Mouse (Mus musculus) naive thymus-derived CD4-positive, alpha-beta T cell, adult 2 months (primary cell): ENCODE results near the gene Ntn1.

Experiments
- DNase-seq: peaks from one replicate; pipeline ENCODE4 v3.0.0-alpha.2; 2011; ENCODE audit warnings: low read depth

Gene Ntn1

DNA sequence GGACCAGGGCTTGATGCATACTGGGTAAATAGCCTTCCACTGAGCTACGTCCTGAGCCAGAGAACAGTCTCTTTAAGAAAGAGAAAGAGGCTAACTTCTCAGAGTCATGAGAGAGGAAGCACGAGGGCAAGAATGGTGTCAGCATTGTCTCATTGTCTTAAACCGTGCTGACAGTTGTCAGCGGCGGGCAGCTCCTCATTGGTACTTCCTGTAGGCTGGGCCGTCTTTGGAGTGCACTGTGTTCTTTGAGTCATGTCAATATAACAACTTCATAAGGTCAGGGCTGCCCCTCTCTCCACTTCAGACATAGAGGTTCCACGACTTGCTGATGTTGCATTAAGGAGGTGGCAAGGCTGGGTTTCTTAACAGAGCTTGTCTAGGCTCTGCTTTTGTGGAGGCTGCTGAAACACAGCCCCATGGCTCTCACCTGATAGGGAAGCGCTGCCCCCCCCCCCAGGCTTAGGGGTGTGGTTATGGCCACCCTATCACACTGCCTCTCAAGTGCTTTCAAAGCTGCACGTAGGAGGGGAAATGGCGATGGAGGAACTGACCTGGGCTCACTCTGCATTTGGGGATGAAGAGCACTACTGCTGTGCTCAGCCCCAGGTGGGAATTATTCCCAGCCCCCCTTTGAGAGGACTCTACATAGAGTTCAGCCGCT, 6.8 kb upstream of the Ntn1 start:
- peak; percentile 47 for DNase-seq

DNA sequence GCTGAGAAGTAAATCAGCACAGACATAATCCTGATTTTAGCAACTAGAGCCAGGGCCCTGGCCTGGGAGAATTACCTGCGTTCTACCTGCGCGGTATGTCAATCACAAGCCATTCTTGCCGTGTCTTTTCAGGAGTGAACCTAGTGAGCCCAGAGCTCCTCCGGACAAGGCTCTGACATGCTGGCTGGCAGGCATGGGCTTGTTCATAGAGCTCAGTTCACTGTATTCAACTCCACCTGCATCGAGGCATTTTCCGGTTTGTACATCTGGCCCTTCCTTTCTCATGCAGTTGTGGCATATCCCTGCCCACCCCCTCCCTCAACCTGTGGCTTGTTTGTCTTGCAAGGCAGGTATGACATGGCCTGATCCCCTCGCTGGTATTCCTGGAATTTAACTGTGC, 5.0 kb upstream of the Ntn1 start:
- no peak for DNase-seq

DNA sequence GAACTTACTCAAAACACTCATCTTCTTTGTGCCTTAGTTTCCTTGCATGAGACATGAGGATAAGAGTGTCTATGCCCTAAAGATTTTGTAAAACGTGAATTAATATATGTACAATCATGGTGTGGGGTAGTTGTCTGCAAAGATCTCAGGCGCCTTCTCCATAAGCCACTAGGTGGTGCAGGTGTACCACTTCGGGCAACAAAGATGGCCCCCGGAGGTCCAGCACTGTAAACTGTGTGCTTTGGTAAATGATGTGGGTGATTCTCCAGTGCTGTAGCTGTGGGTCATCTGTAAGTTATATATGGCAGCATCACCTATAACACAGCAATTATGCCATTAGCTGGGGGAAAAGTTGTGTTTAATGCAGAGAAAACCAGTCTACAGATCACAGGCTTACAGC, 3.6 kb upstream of the Ntn1 start:
- DNase-seq = peak; percentile 69

DNA sequence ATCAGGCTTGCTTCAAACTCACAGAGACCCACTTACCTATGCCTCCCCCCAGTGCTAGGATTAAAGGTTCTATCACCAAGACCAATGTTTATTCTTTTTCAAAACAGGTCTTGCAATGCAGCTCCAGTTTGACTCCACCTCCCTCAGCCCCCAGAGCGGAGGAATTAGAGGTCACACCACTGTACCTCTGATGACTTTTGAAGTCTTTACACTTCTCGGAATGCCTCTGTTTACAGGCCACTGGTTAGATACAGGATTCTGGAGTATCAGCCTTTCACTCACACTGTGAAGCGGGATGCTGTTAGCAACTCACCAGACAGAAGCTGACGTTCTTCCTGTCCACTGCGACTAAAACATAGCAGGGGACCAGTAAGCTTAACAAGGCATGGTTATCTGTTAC, 805 bp upstream of the Ntn1 start:
- DNase-seq = no peak

DNA sequence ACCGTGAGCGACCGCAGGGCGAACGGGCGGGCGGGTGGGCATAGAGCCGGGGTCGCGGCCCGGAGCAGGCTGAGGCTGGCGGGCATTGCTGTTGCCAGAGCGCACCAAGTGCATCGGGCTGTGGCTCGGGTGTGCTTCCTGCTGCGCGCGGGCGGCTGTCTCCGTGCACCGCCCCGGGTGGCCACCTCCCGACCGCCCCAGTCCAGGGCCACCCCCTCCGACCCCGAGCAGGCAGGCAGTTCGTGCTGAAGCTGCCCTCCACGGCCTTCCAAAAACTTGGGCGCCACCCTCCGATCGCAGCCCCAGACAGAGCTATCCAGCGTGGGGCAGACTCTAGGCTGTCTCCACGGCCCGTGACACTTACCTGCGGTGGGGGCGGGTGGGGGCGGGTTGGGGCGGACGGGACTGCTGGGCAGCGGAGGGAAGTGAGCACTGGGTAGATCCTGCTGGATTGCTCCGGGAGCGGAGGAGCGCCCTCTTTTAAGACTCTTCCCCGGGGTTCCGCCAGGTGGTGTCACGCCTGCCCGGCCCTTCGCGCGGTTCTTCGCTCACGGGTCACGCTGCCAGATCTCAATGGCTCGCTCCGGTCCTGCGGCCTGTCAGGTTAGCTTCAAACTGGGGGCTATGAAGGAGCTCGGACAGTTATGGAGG, 477 bp downstream of the Ntn1 start:
- DNase-seq = no peak

DNA sequence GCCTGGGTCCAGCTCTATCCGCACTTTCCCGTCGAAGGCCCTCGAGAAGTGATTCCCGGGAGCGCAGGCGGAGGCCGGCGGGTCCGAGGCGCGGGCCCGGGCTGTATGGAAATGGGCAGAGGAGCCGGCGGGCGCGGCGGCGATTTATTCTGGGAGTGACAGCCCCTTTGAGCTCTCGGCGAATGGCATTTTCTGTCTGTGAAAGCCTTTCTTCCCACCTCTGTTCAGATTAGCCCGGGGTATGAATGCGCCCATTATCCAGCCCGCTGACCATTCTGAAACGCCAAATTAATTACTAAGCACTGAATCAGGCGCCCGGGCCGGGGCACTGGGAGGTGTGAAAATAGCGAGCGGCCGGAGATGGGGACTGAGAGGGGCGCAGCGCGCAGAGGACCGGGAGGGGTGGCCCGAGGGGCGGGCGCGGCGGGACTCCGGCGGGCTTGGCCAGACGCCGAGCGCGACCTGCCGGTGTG, 1.0 kb downstream of the Ntn1 start:
- no peak for DNase-seq

DNA sequence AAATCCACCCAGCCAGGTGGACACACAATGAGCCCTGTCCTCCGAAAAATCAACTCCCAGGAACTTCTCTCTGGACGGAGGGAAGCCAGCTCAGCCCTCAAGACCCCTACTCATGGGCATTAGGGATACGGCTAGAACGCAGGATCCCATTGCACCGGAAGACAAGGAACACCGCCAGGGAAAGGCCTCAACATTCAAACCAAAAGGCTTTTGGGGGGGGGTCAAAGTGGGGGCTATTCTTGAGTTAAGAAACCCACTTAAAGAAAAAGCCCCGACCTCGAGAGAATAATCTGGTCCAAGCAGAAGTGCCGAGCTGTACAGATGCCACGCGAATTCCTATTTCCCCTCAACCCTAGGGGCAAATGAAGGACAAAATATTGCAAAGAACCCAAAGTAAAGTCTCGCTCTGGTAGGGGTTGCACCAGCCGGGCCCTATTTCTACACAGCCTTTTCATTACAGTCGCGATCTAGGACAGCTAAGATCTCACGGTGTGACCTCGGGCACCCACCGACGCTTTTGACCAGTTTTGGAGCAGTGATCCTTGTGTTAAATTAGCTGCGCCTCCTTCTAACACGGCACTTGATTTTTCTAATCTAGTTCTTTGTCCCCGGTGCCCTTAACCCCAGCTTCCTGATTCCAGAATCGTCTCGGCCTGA, 1.6 kb downstream of the Ntn1 start:
- no peak for DNase-seq

DNA sequence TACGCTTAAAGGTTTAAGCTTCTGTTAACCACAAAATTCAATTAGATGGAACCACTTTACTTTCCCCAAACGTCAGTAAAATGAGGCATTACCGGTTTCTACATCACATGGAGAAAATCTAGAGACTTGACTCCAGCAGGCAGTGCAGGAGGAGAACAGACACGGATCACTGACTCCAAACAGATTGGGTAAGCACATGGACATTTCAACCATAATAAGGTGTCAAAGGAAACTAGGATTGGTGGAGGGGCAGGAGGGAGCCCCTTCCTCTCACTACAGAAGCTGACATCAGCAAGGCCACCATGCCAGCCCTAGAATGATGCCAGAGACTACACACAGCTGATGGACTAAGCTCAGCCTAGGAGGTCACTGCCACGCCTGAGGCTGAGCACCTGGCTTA, 5.1 kb downstream of the Ntn1 start:
- no peak for DNase-seq

DNA sequence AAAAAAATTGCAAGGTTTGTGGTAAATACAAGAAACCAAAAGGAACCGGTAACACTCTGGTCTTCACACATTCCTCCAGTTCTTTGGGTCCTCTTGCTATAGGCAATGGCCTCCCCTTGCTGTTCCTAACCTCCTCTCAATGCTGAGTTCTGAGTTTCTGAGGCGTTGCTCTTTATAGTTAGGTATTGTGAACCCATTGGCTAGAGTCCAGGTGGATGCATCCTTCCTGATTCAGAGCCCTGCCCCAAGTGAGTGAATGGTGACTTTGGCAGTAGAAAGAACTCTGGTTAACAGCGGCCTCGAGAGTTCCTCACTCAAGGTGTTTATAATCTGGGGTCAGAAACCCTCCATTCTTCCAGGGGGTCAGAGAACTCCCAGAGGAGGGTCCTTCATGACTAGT, 5.9 kb downstream of the Ntn1 start:
- no peak for DNase-seq

DNA sequence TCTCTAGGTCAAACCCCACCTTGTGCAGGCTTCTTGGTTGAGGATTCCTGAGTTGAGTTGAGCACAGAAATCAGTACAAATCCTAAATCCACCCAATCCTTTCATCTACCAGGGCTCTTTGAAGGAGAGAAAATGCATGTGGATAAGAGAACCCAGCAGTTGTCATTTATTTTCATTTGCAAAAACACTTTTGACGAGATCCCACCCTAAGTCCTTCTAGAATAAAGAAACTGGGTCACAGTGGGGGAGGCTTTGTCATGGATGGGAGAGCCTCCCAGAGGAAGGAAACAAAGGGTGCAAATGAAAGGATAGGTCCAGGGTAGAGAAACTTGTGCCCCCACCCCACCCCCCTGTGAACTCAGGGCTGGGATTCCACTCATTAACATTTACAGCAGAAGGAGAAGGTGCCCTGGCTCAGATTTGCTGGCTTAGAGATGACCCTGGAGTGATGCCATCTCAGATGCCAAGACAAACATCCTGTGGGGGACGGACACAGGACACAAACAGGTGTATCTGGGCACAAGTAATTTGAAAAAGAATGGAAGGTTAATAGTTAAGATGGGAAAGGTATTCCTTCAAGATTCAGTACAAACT, 6.6 kb downstream of the Ntn1 start:
- no peak for DNase-seq

DNA sequence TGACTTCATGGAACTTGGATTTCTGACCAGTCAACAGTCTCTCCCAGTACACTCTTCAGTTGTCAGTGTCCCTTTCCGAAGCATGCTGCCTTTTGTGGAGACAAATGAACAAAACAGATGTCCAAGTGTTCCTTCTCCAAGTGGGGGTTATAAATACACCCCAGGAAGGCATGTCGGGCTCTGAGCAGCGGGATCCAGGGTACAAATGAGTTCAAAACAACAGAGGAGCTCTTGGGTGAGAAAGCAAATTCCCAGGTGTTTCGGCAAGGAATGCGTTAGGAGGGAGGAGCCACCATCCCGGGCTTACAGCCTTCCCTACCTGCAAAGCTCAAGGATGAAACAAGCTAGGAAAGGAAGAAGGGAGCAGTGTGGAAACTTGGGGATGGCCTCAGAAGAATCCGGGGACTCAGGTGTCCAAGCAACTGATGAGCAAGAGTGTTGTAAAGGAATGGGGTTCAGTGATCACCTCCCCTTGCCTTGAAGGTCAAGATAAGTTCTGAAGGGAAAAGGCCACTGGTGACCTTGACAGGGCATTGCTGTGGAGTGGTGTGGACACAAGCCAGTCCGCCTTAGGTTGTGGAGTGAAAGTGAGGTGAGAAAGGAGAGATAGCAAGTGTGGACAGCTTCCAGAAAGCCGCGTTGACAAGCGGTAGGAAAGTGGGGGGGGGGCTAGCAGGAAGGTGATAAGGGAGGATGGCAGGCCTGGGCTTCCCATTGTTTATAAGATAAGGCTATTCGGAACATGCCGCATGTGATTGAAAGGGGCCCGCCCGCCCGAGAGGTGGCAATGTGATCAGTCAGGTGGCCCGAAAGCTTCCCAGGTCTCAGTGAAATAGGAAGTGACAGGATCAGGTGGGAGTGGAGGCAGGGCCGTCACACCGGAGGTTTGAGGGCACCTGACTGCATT, 10.0 kb downstream of the Ntn1 start:
- DNase-seq = no peak

DNA sequence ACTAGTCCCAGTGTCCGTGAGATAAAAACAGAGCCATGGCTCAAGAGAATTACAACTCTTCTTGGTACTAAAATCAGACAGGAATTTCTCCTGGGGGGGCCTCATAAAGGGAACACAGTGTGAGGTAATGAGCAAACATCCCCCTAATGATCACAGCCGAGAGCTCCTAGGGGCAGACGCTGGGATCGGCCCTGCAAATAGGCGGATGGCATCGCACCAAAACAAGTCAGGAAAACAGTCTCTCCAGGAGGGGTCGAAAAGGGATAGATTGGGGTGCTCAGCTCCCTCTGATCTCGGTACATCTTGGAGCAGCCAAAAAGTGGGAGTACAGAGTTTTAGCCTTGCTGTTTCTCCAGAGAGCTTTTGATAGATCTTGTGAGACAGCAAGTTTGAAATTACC, 11.0 kb downstream of the Ntn1 start:
- no peak for DNase-seq

DNA sequence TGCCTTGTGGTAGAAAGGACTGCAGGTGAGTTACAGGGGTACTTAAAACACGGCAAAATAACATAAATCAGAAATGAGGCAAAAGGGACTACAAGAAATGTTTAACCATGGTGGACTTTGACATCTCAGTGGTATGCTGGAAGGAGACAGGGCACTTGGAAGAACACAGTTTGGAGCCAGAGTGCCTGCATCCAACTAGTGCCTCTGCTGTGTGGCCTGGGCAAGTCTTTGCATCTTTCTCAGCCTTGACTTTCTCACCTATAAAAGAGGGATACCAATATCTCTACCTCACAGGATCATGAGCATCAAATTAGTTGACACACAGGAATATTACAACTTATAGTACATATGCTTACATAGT, 12.0 kb downstream of the Ntn1 start:
- DNase-seq = no peak

DNA sequence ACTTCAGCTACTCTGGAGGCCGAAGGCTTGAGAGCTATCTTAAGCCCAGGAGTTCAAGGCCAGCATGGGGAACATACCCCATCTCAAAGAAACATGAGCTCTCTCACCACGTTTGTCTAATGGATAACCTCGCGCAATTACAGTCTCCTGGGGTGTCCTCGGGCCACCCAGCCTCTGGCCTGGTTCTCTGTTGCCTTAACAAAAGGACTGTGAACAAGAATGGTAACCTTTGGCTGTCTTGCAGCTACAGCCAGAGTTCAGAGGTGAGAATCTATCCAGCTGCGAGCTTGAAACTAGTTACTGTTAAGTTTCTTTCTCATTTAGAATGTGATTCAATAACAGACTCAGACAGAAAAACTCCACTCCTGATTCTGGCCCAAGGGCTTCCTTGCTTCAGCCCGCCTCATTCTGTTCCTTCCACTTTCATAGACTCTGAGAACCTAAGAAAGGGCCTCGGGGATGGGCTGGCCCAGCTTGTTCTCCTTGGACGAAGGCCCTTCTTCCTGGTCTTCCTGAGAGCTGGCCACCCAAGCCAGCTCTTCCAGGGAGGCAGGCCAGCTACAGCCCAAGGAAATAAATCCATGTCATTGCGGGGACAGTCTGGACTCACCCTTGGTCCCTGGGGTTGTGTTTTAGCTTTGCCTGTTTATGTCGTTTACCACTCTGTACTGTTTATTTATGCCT, 12.5 kb downstream of the Ntn1 start:
- DNase-seq = no peak

DNA sequence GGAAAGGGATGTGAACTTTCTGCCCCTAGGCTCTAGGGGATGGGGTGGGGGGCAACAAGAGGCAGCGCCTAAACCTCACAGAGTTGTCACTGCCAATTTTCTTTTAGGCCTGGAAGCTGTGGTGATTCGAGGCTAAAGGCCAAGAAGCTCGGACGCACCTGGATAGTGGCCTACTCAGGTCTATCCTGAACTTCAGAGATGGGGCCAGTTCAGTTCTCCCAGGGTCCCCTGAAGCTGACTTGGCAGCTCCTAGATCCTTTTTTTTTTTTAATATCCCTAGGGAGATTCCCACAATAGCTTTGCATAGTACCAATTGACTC, 13.2 kb downstream of the Ntn1 start:
- no peak for DNase-seq

DNA sequence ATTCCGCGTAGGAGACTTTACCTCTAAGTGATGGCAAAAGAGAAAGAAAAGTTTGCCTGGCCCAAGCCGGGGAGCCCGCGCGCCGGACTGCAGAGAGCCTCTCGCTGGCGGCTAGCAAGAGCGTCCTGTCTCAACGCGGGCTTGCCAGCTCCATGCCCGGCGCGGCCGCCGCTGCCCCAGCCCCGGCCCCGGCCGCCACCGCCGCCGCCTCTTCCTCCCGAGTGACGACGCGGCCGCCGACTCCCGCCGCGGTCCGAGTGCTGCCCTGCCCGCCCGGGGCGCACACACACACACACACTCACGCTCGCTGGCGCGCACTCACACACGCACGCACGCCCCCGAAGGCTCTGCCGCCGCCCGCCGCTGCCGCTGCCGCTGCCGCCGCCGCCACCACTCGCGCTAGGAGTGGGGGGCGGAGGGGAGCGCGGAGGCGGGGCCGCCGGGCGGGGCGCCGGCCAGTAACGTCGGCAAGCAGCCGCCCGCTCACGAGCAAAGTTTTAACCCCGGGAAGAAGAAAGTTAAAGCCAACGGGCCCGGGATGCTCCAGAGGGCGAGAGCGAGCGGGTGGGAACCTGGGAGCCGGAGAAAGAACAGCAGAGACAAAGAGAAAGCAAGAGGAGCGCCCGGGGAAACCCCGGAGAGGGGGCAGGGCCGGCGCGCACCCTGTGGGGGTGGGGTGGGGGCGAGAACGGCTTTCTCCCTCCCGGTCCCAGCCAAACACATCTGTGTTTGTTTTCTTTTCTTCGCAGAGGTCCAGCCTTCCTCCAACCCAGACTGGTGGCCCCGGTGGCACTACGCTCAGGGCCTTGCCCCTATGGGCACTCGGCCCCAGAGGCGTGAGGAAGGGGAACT, 13.8 kb downstream of the Ntn1 start:
- peak; percentile 40 for DNase-seq

DNA sequence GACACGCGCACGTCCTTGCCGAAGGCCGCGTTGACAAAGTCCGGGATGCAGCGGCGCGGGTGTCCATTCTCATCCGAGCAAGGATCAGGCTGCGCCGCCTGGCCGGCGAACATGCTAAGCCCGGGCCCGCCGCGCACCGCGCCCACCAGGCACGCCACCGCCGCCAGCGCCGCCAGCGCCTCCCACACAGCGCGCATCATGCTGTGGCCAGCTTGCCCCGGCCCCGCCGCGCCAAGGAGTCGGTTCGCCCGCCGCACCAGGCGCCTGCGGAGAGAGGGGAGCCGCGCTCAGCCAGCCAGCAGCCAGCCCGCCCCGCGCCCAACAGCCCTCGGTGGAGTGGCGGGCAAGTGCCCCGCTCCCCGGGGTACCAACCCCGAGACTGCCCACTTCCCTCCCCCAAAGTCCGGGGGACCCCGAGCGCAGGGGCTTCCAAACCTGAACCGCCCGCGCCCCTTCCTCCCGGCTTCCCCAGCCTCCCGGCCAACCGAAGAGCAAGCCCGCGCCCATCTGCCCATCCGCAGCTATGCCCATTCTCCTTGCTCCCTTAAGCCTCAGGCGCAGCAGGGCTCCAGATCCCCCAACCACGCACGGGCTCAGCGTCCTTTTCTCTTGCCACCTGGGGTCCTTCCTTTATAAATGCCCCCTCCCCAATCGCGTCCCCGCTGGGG, 14.6 kb downstream of the Ntn1 start:
- no peak for DNase-seq

DNA sequence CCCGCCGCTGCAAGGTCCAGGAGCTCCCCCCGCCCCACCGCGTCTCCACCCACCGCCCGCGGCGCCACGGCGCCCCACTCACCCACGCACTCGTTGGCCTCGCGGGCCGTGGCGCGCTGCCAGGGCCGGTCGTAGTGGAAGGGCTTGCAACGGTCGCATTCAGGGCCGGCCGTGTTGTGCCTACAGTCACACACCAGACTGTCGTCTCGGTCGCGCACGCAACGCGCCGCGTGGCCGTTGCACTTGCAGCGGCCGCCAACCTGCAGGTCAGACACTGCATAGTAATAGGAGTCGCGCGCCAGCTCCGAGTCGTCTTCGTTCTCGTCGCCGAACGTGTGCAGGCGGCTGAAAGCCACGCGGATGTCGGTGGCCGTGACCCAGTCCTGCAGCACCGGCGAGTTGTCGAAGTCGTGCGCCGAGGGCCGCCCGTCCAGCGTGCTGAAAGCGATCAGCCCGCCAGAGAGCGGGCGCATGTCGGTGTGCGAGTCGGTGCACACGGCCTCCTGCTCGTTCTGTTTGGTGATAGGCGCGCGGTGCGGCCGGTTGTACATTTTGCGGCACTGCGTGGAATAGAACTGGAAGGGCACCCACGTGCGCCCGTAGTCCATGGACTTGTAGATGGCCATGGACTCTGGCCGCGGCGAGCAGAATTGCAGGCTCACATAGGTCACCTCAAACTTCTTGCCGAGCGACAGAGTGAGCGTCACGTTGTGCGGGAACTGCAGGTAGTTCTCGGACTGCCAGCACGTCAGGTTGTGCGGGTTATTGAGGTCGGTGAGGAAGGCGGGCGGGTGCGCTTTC, 15.4 kb downstream of the Ntn1 start:
- DNase-seq = peak; percentile 40

DNA sequence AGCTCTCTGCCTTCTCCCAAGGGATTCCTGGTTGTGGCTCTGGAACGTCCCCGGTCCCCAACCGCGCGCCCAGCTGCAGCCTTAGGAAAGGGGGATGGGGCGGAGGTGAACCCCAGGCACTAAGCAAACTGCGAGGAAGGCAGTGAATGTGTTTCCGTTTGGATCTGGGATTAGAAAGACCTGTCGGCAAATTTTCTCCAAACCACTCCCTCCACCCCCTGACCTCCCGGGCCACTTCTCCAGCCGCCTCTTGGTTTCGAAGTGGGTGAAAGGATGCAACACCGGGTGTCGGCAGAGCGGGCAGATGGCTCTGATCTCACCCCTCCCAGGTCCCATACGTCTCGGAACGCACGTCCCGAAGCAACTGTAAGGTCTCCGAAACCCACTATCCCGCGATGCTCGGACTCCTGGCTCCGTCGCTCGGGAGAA, 16.0 kb downstream of the Ntn1 start:
- DNase-seq = no peak
